Mouse (Mus musculus): ENCODE measurements around the gene Gpx3.

The Gpx3 gene

DNA sequence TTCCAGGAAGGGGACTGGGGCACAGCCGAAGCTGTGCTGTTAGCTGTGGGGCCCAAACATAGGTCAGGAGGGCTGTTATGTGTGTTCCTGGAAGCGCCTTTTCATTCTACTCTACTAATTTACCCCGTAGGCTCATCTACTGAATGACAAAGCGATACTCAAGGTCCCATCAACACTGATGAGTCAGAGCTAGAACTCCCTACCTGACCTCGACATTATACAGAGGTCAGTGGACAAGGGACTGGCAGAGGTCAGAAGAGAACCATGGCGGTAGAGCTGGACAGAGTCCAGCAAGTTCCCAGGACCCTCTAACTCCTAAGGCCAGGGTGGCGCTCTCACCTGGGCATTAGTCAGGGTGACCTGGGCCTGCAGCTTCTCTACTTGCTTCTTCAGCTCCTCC is 15.2 kb downstream of the Gpx3 start:
- no peak for DNase-seq

DNA sequence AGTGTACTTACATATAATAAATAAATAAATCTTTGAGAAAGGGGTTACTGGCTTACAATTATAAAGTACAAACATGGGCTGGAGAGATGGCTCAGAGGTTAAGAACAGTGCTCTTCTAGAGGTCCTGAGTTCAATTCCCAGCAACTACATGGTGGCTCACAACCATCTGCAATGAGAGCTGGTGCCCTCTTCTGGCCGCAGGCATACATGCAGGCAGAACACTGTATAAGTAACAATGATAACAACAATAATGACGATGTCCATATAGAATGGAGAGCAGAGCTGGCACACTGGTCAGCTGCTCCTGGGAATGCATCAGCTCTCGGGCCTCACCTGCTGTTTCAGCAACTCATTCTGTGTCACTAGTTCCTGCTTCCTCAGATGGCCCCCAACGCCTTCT is 16.0 kb downstream of the Gpx3 start:
- no peak for DNase-seq

DNA sequence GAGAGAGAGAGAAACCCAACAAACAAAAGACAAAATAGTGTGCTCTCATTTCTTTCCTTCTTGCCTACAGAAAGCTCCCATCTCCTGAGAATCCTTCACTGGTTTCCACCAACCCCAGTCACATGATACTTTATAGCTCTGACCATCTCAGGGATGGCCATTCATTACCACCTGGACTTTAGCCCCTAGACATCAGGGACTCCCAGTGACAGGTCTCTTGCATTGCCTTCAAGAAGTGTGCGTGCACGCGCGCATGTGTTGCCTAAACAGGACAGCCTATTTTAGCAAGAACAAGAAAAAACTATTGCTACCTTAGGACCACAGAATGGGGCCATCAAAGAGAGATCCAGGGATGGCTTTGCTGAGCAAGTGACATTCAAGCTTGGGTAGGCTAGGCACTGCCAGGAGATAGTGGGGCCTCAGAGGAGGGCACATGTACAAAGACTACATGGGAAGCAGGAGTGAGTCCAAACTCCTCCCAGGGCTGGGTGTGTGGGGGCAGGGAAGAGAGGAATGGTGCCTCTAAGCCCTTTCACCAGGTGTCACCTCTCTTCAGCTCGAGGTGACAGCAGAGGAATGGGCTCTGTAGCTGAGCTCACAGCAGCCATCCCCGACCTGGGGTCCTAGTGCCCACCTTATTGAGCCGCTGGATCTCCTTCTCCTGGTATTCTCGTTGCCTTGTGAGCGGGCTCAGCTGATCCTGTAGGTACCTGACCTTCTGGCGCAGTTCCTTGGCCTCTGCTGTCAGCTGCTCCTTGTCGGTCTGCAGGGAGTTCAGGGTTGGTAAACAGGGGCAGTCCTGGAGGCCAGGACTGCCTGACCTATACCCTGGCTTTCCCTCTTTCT is 18.1 kb downstream of the Gpx3 start:
- DNase-seq = no peak

DNA sequence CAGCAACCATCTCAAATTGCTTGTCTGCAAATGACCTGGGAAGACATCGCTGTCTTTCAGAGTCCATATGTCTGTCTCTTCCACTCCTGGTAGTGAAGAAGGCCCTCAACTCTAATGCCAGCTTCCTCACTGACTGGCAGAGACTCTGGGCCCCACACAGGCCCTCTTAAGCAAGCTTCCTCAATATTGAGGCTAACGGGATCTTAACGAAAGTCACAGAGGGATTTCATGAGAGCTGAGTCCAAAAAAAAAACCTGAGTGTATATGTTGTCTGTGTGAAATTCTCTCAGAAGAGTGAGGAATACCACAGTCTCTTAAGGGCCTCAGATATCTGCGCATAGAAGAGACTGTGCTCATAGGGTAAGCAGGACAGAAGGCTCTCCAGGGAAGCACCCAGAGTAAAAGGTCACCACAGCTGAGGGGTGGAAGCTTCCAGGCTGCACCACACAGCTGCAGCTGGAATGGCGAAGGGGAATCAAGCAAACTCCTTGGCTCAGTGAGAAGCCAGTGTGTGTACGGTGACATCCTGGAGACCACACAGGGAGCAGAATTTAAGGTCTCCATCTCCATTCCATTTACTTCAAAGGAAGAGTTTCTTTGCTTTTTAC is 18.8 kb downstream of the Gpx3 start:
- DNase-seq = no peak

DNA sequence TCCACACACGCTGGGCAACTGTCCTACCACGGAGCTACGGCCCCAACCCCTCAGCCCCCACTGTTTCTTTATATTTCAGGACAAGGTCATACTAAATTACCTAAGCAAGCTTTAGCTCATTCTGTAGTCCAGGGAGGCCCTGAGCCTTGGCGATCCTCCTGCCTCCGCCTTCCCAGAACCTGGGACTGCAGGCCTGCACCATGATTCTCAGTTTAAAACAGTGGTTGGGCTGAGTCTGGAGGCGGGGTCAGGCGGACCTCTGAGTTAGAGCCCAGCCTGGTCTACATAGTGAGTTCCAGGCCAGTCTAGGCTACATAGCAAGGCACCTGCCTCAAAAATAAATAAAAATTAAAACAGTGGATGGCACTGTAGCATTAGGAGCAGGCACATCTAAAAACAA is 19.5 kb downstream of the Gpx3 start:
- no peak for DNase-seq

DNA sequence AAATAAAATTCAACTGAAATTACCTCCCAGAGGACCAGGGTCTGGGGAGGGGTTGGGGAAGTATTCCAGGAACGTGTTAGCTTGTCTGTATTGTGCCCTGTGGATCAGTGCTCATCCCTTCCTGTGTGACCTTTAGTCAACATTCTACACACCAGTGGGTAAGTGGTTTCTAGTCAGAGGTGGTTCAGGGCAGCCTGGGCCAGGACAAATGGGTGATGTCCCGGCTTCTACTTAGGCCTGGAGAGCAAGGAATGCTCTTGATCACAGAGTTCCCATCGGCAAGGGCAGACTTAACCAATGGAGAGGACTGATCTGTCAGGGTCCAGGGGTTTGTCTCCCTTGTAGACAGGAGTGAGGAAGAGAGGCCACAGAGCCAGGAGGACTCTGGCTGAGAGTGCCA is 20.2 kb downstream of the Gpx3 start:
- no peak for DNase-seq

DNA sequence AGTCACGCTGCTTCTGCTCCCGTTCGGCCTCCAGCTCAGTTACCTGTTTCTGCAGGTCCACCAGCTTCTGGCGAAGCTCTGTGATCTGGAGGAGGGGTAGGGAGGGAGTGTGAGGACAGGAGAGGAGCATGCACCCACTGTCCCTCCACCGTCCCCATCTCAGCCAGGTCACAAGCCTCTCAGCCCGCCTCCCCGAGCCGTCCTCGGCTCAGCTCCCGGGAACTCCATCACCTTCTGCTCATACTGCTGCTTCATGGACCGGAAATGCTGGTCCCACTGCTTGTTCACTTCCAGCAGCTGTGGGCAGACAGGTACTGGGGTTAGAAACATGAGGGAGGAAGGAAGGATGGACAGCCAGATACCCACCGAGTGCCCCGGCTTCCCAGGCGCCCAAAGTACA is 21.9 kb downstream of the Gpx3 start:
- no peak for DNase-seq

DNA sequence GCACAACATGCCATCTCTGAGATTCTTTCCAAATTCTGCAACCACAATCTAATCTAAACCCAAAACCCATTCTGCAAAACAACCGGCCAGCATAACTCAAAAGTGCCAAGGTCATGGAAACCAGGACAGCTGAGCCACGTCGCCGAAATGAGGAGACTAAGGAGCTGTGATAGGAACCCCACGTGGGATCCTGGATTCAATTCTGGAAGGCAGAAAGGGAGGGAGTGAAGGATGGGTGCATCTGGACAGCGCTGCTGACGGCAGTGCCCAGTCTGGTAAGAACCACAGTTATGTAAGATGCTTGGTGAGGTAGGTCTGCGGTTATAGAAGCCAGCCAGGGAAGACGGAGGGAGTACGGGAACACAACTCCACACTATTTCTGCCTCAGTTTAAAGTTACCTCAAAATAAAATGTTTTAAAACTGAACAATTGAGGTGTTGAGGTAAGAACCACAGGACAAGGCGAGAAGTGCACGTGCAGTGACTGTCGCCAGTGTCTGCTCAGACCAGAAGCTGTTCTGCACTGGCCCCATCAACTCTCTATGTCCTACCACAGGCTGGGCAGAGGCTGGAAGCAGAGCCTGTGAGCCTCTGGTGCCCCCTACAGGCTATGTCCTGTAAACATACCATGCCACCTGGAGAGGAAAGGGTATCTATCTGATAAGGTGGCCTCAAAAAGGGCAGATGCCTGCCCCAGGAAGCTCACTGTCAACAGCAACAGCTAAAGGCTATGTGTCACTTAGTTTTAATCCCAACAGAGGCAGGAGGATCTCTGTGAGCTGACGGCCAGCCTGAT is 25.3 kb downstream of the Gpx3 start:
- peak; percentile 64 for DNase-seq

DNA sequence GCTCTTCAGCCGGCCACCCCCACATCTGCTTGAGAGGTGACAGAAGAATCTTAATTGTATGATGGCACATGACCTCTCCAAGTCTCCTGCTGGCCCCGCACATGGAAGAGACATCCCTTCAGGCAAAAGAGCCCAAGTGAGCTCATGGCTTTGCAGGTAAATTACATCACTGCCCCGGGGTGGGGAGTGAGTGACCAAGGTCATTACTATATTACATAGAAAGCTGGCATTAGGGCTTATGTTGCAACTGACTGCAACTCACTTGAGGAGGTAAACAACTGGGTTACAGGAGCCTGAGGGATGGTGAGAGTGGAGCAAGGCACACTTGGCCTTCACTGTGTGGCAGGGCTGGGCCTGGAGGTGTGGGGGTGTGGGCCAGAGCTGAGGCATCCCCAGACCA is 26.0 kb downstream of the Gpx3 start:
- no peak for DNase-seq

DNA sequence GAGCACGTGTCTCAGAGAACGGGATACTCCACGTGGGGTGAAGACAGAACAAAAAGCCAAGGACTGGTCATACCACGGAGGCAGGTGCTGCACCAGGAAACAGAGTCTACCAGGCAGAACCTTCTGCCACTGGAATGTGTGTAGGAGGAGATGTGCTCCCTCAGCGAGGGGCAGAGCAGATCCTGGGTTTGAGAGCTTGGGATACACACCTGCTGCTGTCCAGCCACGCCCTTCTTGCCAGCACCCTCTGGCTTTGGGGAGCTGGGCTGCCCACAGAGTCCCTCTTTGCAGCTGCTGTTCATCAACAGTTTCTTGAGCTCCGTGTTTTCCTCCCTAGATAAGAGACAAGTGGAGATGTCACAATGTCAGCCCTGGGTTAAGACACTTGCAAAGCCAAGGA is 26.6 kb downstream of the Gpx3 start:
- DNase-seq = no peak

DNA sequence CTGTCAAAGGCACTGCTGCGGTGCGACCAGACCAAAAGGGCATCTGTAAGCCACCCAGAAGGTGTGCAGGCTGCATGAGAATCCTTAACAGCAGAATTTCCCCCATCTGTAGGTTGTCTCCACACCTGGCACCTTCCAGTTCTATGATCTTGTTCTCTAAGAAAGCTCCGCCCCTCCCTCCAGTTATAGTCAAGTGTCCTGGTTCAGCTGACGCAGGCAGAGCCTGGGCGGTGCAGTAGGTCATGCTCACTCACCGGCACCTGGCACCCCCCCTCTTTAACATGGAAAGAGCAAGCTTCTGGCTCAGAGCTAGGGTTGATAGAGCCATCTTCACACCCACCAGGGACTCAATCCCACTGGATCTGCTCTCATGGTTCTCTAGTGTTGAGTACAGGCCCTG is 27.0 kb downstream of the Gpx3 start:
- DNase-seq = no peak

DNA sequence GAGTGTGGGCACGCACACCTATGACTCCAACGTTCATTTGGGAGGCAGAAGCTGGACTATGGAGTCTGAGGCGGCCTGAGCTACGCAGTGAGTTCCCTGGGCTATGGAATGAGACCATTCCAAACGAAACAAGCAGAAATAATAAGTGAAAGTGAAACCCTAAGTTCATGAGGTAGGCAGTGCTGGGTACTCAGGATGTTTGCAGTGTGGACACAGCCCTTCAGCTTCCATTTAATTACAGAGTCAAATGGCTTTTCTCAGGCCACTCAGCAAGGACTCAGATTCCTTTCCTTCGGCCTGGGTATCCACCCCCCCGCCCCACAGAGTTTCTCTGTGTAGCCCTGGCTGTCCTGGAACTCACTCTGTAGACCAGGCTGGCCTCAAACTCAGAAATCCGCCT is 27.5 kb downstream of the Gpx3 start:
- DNase-seq = no peak

DNA sequence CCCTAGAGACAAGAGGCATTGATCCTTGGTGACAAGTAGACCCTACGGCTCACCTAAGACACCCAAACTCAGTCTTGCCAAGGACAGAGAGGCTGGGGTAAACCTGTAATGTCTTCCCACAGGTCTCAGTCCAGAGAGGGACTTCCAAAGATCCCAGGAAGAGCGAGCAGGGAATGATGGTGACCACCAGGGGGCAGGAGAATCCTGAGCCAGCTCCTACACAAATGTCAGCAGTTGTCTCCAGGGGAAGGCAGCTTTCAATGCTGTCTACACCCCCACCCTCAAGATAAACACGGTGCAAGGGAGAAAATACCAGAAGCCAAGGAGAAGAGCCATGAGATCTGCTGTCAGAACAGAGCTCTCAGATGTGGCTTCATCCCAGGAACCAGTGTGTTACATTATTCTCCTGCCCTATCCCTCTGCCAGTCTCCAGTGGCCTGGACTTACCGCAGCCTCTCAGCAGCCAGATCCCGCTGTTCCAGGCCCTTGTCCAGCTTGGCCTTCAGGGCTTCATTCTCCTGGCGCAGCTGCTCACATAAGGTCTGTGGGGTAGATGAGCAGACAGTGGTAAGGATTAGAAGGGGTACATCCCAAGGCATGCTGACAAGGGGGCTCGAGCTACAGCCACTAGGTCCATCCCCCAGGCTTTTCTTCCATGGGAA is 28.2 kb downstream of the Gpx3 start:
- peak; percentile 62 for DNase-seq

DNA sequence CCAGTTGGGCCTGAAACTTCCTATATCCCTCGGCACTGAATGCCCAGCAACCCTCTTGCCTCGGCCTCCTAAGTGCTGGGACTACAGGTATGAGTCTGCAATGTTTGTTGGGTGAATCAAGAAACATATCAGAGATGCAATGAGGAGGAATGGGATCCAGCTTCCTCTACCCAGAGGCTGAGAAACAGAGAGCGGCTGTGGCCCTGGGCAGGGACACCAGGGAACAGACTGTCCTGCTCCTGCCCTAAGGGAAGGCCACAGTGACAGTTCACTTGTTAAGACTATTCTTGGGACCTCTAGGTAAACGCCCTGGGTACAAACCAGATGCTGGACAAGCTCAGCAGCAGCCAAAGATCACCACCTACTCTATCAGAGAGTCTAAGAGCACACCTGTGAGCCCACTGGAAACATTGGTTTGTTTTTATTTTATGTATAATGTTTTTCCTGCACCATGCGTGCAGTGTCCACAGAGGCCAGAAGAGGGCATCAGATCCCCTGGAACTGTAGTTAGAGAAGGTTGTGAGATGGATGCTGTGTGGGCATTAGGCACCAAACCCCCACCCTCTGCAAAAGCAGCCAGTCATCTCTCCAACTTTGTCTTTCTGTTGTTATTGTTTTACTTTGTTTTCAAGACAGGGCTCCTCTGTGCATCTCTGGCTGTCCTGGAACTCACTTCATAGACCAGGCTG is 29.3 kb downstream of the Gpx3 start:
- peak; percentile 64 for DNase-seq

DNA sequence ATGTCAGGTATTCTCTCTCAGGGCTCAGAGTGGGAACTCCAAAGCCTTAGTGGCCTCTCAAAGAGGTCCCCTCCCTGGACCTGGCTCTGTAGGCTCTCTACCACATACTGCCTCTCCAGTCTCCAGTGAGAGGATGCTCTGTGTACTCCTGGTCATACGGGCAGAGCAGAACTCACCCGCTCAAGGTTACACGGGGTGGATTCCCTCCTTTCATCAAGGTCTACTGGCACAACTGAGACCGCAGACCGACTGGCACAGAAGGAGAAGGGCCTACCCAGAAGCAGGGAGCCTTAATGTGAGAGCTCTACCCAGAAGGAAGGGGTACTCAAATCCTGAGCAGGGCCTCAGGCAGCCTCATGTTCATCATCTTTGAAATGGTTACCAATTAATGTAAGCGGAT is 30.3 kb downstream of the Gpx3 start:
- no peak for DNase-seq

DNA sequence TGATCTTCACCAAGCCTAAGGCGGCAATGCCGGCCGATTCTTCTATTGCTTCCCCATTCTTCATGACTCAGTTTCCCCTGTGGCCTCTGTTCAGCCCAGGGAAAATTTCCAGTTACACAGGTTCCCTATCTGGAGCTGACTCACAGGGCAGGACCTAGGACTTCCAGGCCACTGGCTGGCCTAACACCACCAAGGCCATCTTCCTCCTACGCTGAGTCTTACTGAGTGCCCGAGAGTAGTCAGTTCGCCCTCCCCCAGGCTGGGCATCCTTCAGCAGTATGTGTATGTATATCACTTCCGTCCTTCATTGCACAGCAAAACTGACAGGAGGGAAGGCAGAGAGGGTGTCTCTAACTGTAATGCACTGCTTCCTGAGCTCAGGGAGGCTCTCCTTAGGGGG is 31.9 kb downstream of the Gpx3 start:
- DNase-seq = no peak

DNA sequence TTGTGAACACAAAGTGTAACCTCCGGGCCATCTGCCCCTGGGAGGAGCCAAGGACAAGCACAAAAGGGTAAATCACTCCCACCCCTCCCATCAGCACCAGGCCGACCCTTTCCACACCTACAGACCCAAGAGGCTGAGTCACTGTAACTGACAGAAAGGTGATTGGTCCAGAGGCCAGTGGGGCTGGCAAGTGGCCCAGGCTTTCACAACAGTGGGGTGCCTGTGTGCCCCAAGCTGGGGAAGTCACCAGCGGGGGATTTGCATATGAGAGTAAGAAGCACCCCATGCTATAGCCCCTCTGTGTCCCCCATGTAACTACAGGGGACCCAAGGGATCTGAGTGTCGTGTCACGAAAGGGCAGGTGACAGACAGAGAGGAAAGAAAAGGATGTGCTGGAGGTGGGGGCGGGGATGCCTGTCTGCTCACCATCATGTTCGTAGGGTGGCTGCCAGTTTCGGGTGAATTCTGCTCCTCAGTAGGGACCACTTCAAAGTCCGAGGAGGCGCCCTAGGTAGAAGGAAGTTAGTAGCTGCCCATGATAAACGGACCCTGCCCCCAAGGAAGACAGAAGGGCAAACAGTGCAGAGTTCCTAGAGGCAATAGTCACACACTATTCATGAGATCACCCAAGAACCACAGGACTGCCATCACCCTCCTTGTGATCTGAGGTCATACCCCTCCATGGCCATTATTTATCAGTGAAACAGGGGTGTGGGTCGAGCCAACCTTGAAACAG is 34.0 kb downstream of the Gpx3 start:
- no peak for DNase-seq

DNA sequence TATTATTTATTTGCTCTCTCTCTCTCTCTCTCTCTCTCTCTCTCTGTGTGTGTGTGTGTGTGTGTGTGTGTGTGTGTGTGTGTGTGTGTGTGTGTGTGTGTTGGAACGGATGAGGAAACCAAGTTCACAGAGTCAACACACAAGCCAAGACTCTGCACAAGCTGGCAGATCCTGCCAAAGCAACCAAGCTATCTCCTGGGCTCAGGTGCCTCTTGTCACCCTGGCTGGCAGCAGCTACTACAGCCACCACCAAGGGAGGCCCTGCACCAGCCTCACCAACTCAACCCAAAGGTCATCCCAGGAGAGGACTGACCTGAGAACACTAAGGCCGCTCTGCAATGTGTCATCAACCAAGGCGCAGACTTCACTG is 34.5 kb downstream of the Gpx3 start:
- no peak for DNase-seq

DNA sequence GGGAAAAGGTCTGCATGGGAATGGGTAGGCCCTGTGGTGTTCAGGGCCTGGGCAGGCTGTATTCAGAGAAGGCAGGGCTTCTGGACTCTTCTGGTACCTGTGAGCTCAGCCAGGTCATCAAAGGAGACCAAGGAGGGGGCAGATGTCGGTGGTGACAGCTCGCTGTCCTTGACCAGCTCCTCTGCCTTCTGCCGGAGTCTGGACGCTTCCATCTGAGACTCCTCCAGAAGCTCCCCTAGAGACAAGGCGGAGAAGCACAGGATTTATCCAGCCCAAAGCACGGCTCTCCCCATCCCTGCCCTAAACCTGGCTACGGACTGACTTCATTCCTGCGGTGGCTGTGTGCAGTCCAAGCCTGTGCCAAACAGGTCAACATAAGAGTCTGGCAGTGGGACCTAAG is 37.2 kb downstream of the Gpx3 start:
- DNase-seq = no peak

DNA sequence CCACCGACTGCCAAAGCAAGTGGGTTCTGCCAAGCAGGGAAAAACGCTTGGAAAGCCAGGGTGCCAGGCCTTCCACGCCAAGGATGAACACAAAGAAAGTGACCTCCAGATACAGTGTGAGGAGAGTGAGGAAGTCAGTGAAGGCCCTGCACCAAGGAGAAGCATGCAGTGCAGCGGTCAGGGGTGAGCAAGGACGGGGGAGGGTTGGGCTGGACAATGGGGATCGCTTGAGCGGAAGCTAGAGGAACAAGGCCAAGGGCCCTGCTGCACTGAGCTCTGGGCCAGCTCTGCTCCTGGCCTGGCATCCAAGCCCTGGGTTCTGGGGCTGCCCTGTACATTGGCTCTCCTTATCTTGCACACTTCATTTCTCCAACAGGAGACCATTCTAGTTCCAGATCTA is 37.8 kb downstream of the Gpx3 start:
- no peak for DNase-seq

DNA sequence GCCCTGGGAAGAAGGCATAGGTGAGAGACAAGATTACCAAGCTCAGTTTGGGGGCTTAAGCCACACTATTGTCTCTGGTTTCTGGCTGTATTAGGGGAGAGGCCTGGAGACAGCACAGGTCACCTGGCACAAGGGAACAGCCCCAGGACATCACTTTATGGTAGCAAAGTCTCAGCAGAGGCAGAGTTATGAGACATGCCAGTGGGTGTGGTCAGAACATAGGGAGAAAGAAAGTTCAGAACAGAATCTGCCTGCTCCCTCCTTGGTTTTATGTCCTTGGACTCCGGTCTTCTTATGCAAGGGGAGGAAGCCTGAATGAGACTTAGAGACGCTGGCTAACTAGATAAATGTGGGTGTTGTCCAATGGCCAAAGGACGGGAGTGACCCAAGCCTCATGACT is 42.4 kb downstream of the Gpx3 start:
- DNase-seq = no peak

DNA sequence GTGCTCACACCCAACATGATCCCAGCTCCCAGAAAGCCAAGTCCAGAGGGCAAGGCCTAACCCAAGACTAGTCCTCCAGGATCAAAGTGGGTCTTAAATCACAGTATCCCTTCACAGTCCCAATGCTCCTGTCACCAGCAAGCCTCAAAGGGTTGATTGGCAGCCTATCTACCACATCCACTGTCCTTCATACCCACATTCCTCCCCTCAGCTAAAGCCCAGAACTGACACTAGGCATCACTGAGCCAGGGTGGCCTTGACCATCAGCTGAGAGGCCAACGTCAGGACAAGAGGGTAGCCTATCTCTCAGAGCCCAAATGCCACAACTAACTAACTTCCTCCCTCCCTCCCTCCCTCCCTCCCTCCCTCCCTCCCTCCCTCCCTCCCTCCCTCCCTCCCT is 47.5 kb downstream of the Gpx3 start:
- no peak for DNase-seq

Data from right cerebral cortex, postnatal 14 days (tissue).